Mouse (Mus musculus): ENCODE results near the gene Elmod3.
"Not testable (repeated sequence)": the region's sequence is repeated elsewhere in the genome, so short reads cannot be mapped to it uniquely, and the experiment has no call there.

The Elmod3 gene

GRCm38 (mm10) chr6:72568736-72569135 is 29.5 kb downstream of the Elmod3 start:
- DNase-seq: no peak

- no peak for DNase-seq
These were observed 30.7 kb downstream of the Elmod3 start for GRCm38 (mm10) chr6:72567508-72567907.

GRCm38 (mm10) chr6:72566044-72566443 is 32.2 kb downstream of the Elmod3 start:
- DNase-seq: peak; percentile 82 to 86

- no peak for DNase-seq
These were observed 32.7 kb downstream of the Elmod3 start for GRCm38 (mm10) chr6:72565506-72565905.

GRCm38 (mm10) chr6:72562894-72563293 is 35.3 kb downstream of the Elmod3 start:
- DNase-seq: no peak

- DNase-seq: no peak
These were observed 35.7 kb downstream of the Elmod3 start for GRCm38 (mm10) chr6:72562486-72562885.

GRCm38 (mm10) chr6:72560801-72561200 is 37.4 kb downstream of the Elmod3 start:
- DNase-seq: peak; percentile 34 to 58

GRCm38 (mm10) chr6:72553079-72553412 is 45.2 kb downstream of the Elmod3 start:
- DNase-seq: no peak

- DNase-seq: peak; percentile 80 to 87
These were observed 45.8 kb downstream of the Elmod3 start for GRCm38 (mm10) chr6:72552171-72553078.

GRCm38 (mm10) chr6:72550503-72551100 is 47.6 kb downstream of the Elmod3 start:
- no peak for DNase-seq

GRCm38 (mm10) chr6:72550025-72550424 is 48.2 kb downstream of the Elmod3 start:
- DNase-seq: no peak

- DNase-seq: peak; percentile 69 to 72
These were observed 49.1 kb downstream of the Elmod3 start for GRCm38 (mm10) chr6:72549041-72549580.

- no peak for DNase-seq
These were observed 50.4 kb downstream of the Elmod3 start for GRCm38 (mm10) chr6:72547862-72548261.

- no peak for DNase-seq
These were observed 51.1 kb downstream of the Elmod3 start for GRCm38 (mm10) chr6:72547121-72547520.

- no peak for DNase-seq
These were observed 52.8 kb downstream of the Elmod3 start for GRCm38 (mm10) chr6:72545377-72545776.

GRCm38 (mm10) chr6:72544283-72544987 is 53.8 kb downstream of the Elmod3 start, which contains the start of gene Capg:
Gene Capg (plus strand): TSS chr6:72544391.
- DNase-seq: peak; percentile 70 to 81

- no peak for DNase-seq
These were observed 54.9 kb downstream of the Elmod3 start for GRCm38 (mm10) chr6:72543265-72543850.

- peak; percentile 93 to 95 for DNase-seq
These were observed 59.6 kb downstream of the Elmod3 start for GRCm38 (mm10) chr6:72538562-72539031.

- no peak for DNase-seq
These were observed 60.2 kb downstream of the Elmod3 start for GRCm38 (mm10) chr6:72537998-72538500.

GRCm38 (mm10) chr6:72535165-72535564 is 63.0 kb downstream of the Elmod3 start:
- peak; percentile 79 to 84 for DNase-seq

GRCm38 (mm10) chr6:72534035-72534809 is 64.0 kb downstream of the Elmod3 start:
- DNase-seq: peak; percentile 40 to 61

GRCm38 (mm10) chr6:72533555-72533954 is 64.7 kb downstream of the Elmod3 start:
- not testable (repeated sequence) for DNase-seq
